Mouse (Mus musculus) cortical plate, adult 2 months (tissue): ENCODE measurements around the gene Ism2.

ENCODE experiments used
- CTCF ChIP-seq: fragments of 200-500 bp; IDR thresholded peaks from 2 replicates; pipeline ENCODE4 v1.5.1; 2011; ENCODE audit warnings: mild to moderate bottlenecking, control low read depth, low read length; ENCODE audit not compliant: insufficient read depth; ENCODE audit errors: extremely low read depth
- POLR2A ChIP-seq: fragments of 200-500 bp; IDR thresholded peaks from 2 replicates; pipeline ENCODE4 v1.6.1; 2011; ENCODE audit warnings: mild to moderate bottlenecking, low read length, control low read depth; ENCODE audit not compliant: insufficient read depth; ENCODE audit errors: extremely low read depth

- TF ChIP-seq CTCF: no peak
- no peak for TF ChIP-seq POLR2A
Measured at GRCm38 (mm10) chr12:87284268-87284667, 15.2 kb downstream of the Ism2 start.
